Mouse (Mus musculus): Measurements from ENCODE around the gene Sdk1. TPM values are rescaled to one million over a fixed set of nuclear protein-coding genes. Genes with fewer than 3 reads are reported as not detected.

The Sdk1 gene
- total and polyA plus RNA-seq, 3 experiments: 0.04 to 0.87 TPM; not detected in 1

DNA sequence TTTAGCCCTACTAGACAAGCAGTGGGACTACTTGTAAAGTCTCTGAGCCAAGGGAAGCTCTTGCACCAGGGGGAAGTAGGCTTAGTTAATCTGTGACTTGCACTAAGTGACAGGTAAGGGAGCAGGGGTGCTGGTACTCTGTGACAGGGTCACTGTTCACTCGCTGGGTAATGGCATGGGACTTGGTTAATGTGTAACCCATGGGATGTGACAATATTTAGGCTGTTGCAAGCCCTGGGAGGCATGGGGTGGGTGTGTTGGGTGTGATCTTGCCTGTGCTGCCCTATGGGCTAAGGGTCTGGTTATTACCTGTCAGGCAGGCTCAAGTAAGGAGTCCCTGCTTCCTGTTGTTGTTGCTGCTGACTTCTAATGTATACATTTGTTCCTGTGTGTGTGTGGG is 616.5 kb downstream of the Sdk1 start:
- Histone ChIP-seq H3K9me3 (replicated peaks; ENCODE audit: low read length) (no peaks in the 10 kb centered on the region), H3K4me2 (ENCODE audit: insufficient read depth, low read depth, poor library complexity, severe bottlenecking) (no peak overlapping the region), H3K4me3 (replicated peaks in 1 of 3; ENCODE audit: low read depth in 2 of 3, low read length in 2 of 3, poor library complexity in 1 of 3) (no peak overlapping the region), H3K4me1 (ENCODE audit: control insufficient read depth in 1 of 2, insufficient read depth in 2 of 2) (no peaks in the 10 kb centered on the region), H3K27ac (ENCODE audit: insufficient read depth, low read depth) (no peak overlapping the region), H3K79me2 (replicated peaks; ENCODE audit: control insufficient read depth, extremely low read depth, insufficient read depth, poor library complexity, severe bottlenecking) (no peaks in the 10 kb centered on the region), H3K9ac (ENCODE audit: insufficient read depth, low read depth) (no peak overlapping the region), H3K36me3 (replicated peaks in 1 of 2; ENCODE audit: control insufficient read depth in 1 of 2, insufficient read depth in 1 of 2, low read length in 1 of 2) (no peaks in the 10 kb centered on the region), H3K27me3 (replicated peaks) (peaks cover 13% of the 10 kb centered on the region)
- dilution Hi-C loops (cut with MboI; ENCODE audit: extremely low pct_ligation_motif_present, extremely low pct_unique_long_range_greater_than_20kb, low sequenced_read_pairs) (no loop called here), in situ Hi-C loops (cut with MboI; ENCODE audit: low pct_ligation_motif_present, low pct_unique_long_range_greater_than_20kb, low sequenced_read_pairs) (no loop called here)
- DNase-seq (ENCODE audit: extremely low read depth): no peak
- TF ChIP-seq ZC3H11A (IDR thresholded peaks at IDR 0.05; ENCODE audit: low read depth, low read length) (no peak), JUN (IDR thresholded peaks at IDR 0.05; ENCODE audit: insufficient read depth, low read depth, low read length) (no peak), ZNF384 (IDR thresholded peaks at IDR 0.05; ENCODE audit: low read depth, low read length) (no peak), RCOR1 (conservative IDR thresholded peaks at IDR 0.05; ENCODE audit: low read depth, low read length) (no peak), USF2 (conservative IDR thresholded peaks at IDR 0.05; ENCODE audit: low read depth, low read length) (no peak), TBP (conservative IDR thresholded peaks at IDR 0.05; ENCODE audit: low read depth, low read length) (no peak), POLR2A (IDR thresholded peaks at IDR 0.05; ENCODE audit: low read depth, low read length) (no peak)

DNA sequence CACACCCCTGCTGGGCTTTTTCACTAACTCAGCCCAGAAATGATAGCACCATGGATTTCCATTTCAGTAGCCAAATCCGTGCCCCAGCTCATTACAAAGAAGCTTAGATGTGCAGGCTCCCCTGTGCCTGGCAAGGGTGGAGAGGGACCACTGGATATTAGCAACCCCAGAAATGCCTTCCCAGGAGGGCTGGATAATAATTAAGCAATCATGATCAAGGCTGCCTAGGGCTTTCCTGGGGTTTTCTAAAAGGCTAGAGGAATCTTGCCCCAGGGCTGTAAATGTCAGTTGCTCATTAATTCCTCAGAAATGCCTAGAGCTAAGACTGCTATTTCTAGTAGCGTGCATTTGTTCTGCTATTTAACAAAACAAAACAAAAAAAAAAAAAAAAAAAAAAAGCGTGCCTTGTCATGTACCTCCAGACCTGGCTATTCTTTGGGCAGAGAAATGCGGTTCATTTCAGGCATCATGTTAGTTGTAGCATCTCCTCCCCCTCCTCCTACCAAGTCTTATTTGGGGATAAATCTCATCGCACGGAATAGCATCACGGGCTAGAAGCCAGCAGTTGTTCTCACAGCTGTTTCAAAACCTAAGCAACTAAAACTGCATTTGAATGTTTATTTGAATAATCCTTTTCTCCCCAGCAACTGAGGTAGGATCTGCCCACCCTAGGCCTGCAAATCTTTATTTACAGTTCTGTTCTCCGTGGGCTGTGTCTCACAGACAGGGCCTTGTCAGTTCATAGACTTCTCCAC is 617.3 kb downstream of the Sdk1 start:
- no peak for TF ChIP-seq ELF1 (IDR thresholded peaks at IDR 0.05; ENCODE audit: low read depth, low read length)
- no peak for TF ChIP-seq E2F4 (IDR thresholded peaks at IDR 0.05; ENCODE audit: insufficient replicate concordance, low read depth, low read length)
- TF ChIP-seq KAT2A (IDR thresholded peaks at IDR 0.05; ENCODE audit: insufficient replicate concordance, low read length): no peak
- TF ChIP-seq ZKSCAN1 (IDR thresholded peaks at IDR 0.05; ENCODE audit: borderline replicate concordance, low read depth, low read length): no peak
- no peak for TF ChIP-seq UBTF (IDR thresholded peaks at IDR 0.05; ENCODE audit: low read depth, low read length)
- TF ChIP-seq JUND (conservative IDR thresholded peaks at IDR 0.05; ENCODE audit: low read depth, low read length): no peak
- no peak for TF ChIP-seq MAFK (IDR thresholded peaks at IDR 0.05; ENCODE audit: insufficient replicate concordance, low read length)
- no peak for TF ChIP-seq RCOR1 (conservative IDR thresholded peaks at IDR 0.05; ENCODE audit: low read depth, low read length)
- no peak for TF ChIP-seq POLR2AphosphoS2 (IDR thresholded peaks at IDR 0.05; ENCODE audit: low read depth, low read length)
- dilution Hi-C loops (cut with MboI; ENCODE audit: extremely low pct_ligation_motif_present, extremely low pct_unique_long_range_greater_than_20kb, low sequenced_read_pairs): no loop called here
- no peak overlapping the region for H3K27ac ChIP-seq (ENCODE audit: insufficient read depth, low read depth)

More for the DNA sequence above, 617.3 kb downstream of the Sdk1 start:
- Histone ChIP-seq H3K4me3 (replicated peaks in 1 of 3; ENCODE audit: low read depth in 2 of 3, low read length in 2 of 3, poor library complexity in 1 of 3) (no peak overlapping the region), H3K4me2 (ENCODE audit: insufficient read depth, low read depth, poor library complexity, severe bottlenecking) (no peak overlapping the region), H3K36me3 (replicated peaks in 1 of 2; ENCODE audit: control insufficient read depth in 1 of 2, insufficient read depth in 1 of 2, low read length in 1 of 2) (no peaks in the 10 kb centered on the region), H3K9ac (ENCODE audit: insufficient read depth, low read depth) (no peak overlapping the region), H3K4me1 (ENCODE audit: control insufficient read depth in 1 of 2, insufficient read depth in 2 of 2) (no peaks in the 10 kb centered on the region), H3K79me2 (replicated peaks; ENCODE audit: control insufficient read depth, extremely low read depth, insufficient read depth, poor library complexity, severe bottlenecking) (no peaks in the 10 kb centered on the region), H3K27me3 (replicated peaks) (peaks cover 16% of the 10 kb centered on the region), H3K9me3 (replicated peaks; ENCODE audit: low read length) (no peaks in the 10 kb centered on the region)
- in situ Hi-C loops (cut with MboI; ENCODE audit: low pct_ligation_motif_present, low pct_unique_long_range_greater_than_20kb, low sequenced_read_pairs): no loop called here
- DNase-seq (ENCODE audit: extremely low read depth): no peak

All from CH12.LX (cell line).